Mouse (Mus musculus) fat pad, adult 2 months (tissue): Measurements from ENCODE around the gene Med25.

Experiments
- DNase-seq: peaks from one replicate; pipeline ENCODE4 v3.0.0-alpha.2; 2011; ENCODE audit warnings: low read depth, low spot score; ENCODE audit errors: extremely low read depth

Gene Med25

GRCm38 (mm10) chr7:44864595-44865542, 27.6 kb downstream of the Med25 start:
- no peak for DNase-seq

- no peak for DNase-seq
Observed at GRCm38 (mm10) chr7:44863982-44864494, 28.5 kb downstream of the Med25 start.

GRCm38 (mm10) chr7:44863210-44863609, 29.3 kb downstream of the Med25 start:
- no peak for DNase-seq

GRCm38 (mm10) chr7:44862434-44862833, 30.1 kb downstream of the Med25 start:
- DNase-seq = no peak

GRCm38 (mm10) chr7:44861429-44861816, 31.1 kb downstream of the Med25 start:
- no peak for DNase-seq

GRCm38 (mm10) chr7:44860576-44861428, 31.7 kb downstream of the Med25 start:
- DNase-seq = no peak

GRCm38 (mm10) chr7:44859896-44860295, 32.6 kb downstream of the Med25 start:
- DNase-seq = no peak

- DNase-seq = no peak
Observed at GRCm38 (mm10) chr7:44857905-44858304, 34.6 kb downstream of the Med25 start.

GRCm38 (mm10) chr7:44857042-44857552, 35.4 kb downstream of the Med25 start, which contains the start of gene Pnkp:
Gene Pnkp (plus strand): TSS chr7:44857139.
- peak; percentile 56 for DNase-seq

- no peak for DNase-seq
Observed at GRCm38 (mm10) chr7:44856265-44856916, 36.1 kb downstream of the Med25 start.

GRCm38 (mm10) chr7:44855036-44855435, 37.5 kb downstream of the Med25 start:
- no peak for DNase-seq

GRCm38 (mm10) chr7:44854356-44855031, 38.0 kb downstream of the Med25 start:
- DNase-seq = no peak

GRCm38 (mm10) chr7:44853596-44854355, 38.7 kb downstream of the Med25 start:
- no peak for DNase-seq

GRCm38 (mm10) chr7:44853065-44853464, 39.4 kb downstream of the Med25 start:
- no peak for DNase-seq

GRCm38 (mm10) chr7:44852259-44853027, 40.1 kb downstream of the Med25 start:
- DNase-seq = no peak

- DNase-seq = no peak
Observed at GRCm38 (mm10) chr7:44851625-44852234, 40.8 kb downstream of the Med25 start.

- DNase-seq = no peak
Observed at GRCm38 (mm10) chr7:44850789-44851624, 41.5 kb downstream of the Med25 start.
